Mouse (Mus musculus): Measurements from ENCODE around the gene Ckmt2. TPM values are rescaled to one million over a fixed set of nuclear protein-coding genes. Genes with fewer than 3 reads are reported as not detected.

The Ckmt2 gene
- polyA plus RNA-seq, 1 experiment: not detected

DNA sequence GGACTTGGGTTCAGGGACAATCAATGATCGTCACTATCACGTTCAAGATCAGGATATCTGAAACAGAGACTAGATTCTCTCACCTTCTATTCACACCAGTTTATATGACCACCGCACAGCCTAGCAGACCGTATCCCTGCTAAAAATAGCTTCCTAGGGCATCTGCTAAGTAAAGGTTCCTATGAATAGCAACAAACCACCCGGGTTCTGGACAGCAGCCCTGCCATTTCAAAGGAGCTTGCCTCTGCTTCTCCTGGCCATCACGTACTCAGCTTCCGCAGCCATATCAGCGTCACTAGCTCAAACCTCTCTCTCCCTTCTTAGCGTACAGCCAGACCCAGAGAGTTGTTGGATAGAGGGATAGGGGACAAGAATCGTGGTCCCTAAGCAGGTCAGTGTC is 665 bp upstream of the Ckmt2 start:
- Histone ChIP-seq H3K36me3 (replicated peaks; ENCODE audit: low read length) (no peaks in the 10 kb centered on the region), H3K4me3 (replicated peaks) (no peak overlapping the region), H3K4me1 (no peaks in the 10 kb centered on the region), H3K9me3 (peaks cover 9% of the 10 kb centered on the region; the same call in 1 of the 2 replicates), H3K27me3 (replicated peaks) (peaks cover 5% of the 10 kb centered on the region)
- no peak for TF ChIP-seq GATA1 (IDR thresholded peaks at IDR 0.05; ENCODE audit: borderline replicate concordance, low read length)
- no peak for TF ChIP-seq FLI1 (IDR thresholded peaks at IDR 0.05; ENCODE audit: low read length)

DNA sequence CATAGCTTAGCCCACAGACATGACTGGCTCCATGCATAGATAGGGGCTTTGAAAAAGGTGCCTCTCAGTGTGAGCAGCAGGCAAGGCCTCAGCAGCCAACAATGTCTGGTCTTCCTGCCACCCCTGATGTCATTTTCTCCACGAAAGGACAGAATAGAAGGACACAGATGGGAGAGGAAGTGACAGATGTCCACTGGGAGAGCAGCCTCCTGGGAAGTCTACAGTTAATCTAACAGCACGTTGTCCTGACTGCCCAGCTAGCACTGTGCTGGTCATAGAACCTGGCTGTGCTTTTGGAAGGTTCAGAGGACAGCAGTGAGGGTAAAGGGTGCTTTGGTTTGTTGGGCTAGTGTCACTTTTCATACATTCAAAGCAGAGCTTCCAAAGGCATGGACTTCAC is 1.1 kb downstream of the Ckmt2 start:
- TF ChIP-seq FLI1 (IDR thresholded peaks at IDR 0.05; ENCODE audit: low read length) (no peak), GATA1 (IDR thresholded peaks at IDR 0.05; ENCODE audit: borderline replicate concordance, low read length) (no peak)
- no peaks in the 10 kb centered on the region for H3K4me1 ChIP-seq
- peaks cover 9% of the 10 kb centered on the region; the same call in 1 of the 2 replicates for H3K9me3 ChIP-seq
- H3K4me3 ChIP-seq (replicated peaks): no peak overlapping the region
- H3K36me3 ChIP-seq (replicated peaks; ENCODE audit: low read length): no peaks in the 10 kb centered on the region
- H3K27me3 ChIP-seq (replicated peaks): peaks cover 6% of the 10 kb centered on the region

DNA sequence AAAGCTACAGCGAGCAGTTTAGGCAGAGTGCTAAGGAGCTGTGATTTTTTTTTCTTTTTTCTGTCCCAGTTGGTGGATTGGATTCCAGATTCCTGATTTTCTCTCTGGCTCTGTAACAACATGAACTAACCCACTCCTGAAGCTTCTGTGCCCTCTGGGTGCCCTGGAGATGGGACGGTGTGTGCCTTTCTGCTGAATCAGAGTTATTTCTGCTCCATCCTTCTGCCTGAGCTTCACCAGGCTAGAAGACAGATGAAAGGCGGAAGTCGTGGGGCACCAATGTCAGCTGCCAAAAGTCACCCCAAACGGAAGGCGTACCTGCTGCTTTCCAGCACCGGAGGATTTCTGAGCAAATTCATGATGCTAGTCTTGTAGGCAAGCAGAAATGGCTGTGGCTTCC is 2.1 kb downstream of the Ckmt2 start:
- Histone ChIP-seq H3K4me1 (no peaks in the 10 kb centered on the region), H3K36me3 (replicated peaks; ENCODE audit: low read length) (no peaks in the 10 kb centered on the region), H3K4me3 (replicated peaks) (no peak overlapping the region), H3K9me3 (peaks cover 4% of the 10 kb centered on the region; the same call in 1 of the 2 replicates), H3K27me3 (replicated peaks) (peaks cover 6% of the 10 kb centered on the region)
- TF ChIP-seq GATA1 (IDR thresholded peaks at IDR 0.05; ENCODE audit: borderline replicate concordance, low read length) (no peak), FLI1 (IDR thresholded peaks at IDR 0.05; ENCODE audit: low read length) (no peak)

DNA sequence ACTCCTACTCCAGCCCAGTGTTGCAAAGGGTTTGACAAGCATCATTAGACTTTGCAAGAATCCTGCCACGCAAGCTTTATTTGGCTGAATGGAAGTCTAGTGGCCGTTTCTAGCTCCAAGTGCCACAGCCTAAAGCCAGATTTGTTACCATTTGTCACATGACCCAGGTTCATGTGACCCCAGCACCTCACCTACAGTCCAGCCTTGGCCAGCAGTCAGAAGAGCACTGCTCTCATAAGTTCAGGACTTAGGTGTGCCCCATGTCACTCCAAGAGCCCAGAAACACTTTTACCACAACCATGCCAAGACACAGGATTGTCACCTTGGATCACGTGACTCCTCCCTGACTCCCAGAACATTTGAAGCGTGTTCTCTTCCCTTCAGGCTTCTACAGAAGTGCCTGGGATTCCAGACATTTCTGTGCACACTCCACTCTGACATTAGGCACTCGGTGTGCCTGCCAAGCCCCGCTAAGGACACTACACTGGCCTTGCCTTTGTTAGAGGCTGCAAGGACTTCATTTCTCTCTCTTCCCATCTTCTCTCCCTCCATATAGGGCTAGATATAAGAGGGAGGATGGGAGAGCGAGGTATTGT is 2.9 kb downstream of the Ckmt2 start:
- no peak overlapping the region for H3K4me3 ChIP-seq (replicated peaks)
- no peak for TF ChIP-seq GATA1 (IDR thresholded peaks at IDR 0.05; ENCODE audit: borderline replicate concordance, low read length)
- TF ChIP-seq FLI1 (IDR thresholded peaks at IDR 0.05; ENCODE audit: low read length): no peak
- no peaks in the 10 kb centered on the region for H3K4me1 ChIP-seq
- H3K27me3 ChIP-seq (replicated peaks): peaks cover 6% of the 10 kb centered on the region
- peaks cover 4% of the 10 kb centered on the region; the same call in 1 of the 2 replicates for H3K9me3 ChIP-seq
- no peaks in the 10 kb centered on the region for H3K36me3 ChIP-seq (replicated peaks; ENCODE audit: low read length)

DNA sequence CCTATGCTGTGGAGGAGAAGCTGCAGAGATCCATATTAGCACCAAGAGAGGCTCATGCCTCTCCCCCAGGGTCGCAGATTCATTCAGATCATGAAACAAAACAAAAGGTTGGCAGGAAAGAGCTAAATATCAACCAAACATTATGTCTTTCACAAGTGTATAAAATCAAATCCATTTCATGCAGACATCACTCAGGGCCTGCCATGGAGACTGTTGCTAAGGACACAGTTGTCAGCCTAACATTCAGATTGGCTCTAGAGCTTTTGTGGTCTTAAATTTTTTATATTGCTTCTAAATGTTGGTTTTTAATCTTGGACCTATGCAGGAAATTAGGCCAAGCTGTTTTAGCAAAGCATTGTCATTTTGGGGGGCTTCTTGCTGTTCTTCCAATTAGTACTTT is 8.1 kb downstream of the Ckmt2 start:
- Histone ChIP-seq H3K4me1 (no peaks in the 10 kb centered on the region), H3K36me3 (replicated peaks; ENCODE audit: low read length) (no peaks in the 10 kb centered on the region), H3K27me3 (replicated peaks) (peaks cover 3% of the 10 kb centered on the region), H3K4me3 (replicated peaks) (no peak overlapping the region), H3K9me3 (no peaks in the 10 kb centered on the region)
- TF ChIP-seq GATA1 (IDR thresholded peaks at IDR 0.05; ENCODE audit: borderline replicate concordance, low read length) (no peak), FLI1 (IDR thresholded peaks at IDR 0.05; ENCODE audit: low read length) (no peak)

DNA sequence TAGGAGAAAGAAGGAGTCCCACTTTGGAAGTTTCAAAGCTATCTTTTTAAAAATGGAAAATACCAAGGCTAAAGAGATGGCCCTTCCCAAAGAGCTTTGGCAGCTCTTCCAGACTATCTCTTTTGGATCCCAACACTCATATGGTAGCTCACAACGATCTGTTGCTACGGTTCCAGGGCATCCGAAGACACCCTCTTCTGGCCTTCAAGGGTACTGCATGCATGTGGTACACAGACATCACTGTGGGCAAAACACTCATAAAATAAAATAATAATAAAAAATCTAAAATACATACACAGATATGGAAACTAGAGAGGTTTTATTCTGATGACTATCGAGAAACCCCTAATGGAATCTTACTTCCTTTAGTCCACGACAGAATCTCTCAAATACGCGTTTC is 17.9 kb downstream of the Ckmt2 start:
- H3K27me3 ChIP-seq (replicated peaks): peaks cover 3% of the 10 kb centered on the region
- TF ChIP-seq FLI1 (IDR thresholded peaks at IDR 0.05; ENCODE audit: low read length) (no peak), GATA1 (IDR thresholded peaks at IDR 0.05; ENCODE audit: borderline replicate concordance, low read length) (no peak)

DNA sequence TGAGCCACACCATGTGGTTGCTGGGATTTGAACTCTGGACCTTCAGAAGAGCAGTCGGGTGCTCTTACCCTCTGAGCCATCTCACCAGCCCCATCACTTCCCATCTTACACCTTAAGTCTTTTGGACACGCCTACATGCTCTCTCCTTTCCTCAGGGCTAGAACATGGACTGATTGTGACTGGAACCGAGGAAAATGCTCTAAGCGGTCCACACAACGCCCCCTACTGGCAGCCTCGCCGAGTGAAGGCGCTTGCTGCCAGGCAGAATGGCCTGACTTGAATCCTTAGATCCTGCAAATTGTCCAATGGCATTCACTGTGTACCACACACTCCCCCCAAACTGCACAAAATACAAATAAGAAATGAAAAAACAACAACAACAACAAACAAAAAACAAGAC is 19.3 kb downstream of the Ckmt2 start:
- peaks cover 3% of the 10 kb centered on the region for H3K27me3 ChIP-seq (replicated peaks)
- no peak overlapping the region for H3K4me3 ChIP-seq (replicated peaks)
- TF ChIP-seq GATA1 (IDR thresholded peaks at IDR 0.05; ENCODE audit: borderline replicate concordance, low read length): no peak
- no peak for TF ChIP-seq FLI1 (IDR thresholded peaks at IDR 0.05; ENCODE audit: low read length)
- H3K36me3 ChIP-seq (replicated peaks; ENCODE audit: low read length): no peaks in the 10 kb centered on the region
- H3K9me3 ChIP-seq: peaks cover under 1% of the 10 kb centered on the region; the same call in 1 of the 2 replicates
- no peaks in the 10 kb centered on the region for H3K4me1 ChIP-seq

More for the DNA sequence above, 17.9 kb downstream of the Ckmt2 start:
- Histone ChIP-seq H3K36me3 (replicated peaks; ENCODE audit: low read length) (no peaks in the 10 kb centered on the region), H3K4me1 (no peaks in the 10 kb centered on the region), H3K4me3 (replicated peaks) (no peak overlapping the region), H3K9me3 (no peaks in the 10 kb centered on the region; the same call in 1 of the 2 replicates)

DNA sequence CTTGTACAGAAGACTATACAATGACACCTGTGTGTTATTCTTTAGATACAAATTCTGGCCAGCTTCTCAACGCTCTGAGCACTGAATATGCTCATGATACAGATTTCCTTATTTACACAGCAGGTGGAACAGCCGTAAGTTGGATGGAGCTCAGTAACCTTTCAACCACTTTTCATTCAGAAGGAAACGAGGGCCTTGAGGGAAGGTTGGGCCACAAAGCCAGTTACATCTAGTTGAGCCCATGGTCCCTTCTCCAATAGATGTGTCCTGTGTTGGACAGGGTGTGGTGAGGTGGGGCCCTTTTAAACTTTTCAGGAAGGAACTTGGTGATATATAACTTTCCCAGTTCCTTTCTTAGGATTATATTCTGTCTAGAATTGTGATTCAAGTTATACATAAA is 22.3 kb downstream of the Ckmt2 start:
- H3K4me3 ChIP-seq (replicated peaks): no peak overlapping the region
- H3K4me1 ChIP-seq: no peaks in the 10 kb centered on the region
- peaks cover 11% of the 10 kb centered on the region; the same call in 1 of the 2 replicates for H3K9me3 ChIP-seq
- no peaks in the 10 kb centered on the region for H3K27me3 ChIP-seq (replicated peaks)
- H3K36me3 ChIP-seq (replicated peaks; ENCODE audit: low read length): no peaks in the 10 kb centered on the region
- TF ChIP-seq GATA1 (IDR thresholded peaks at IDR 0.05; ENCODE audit: borderline replicate concordance, low read length): no peak
- no peak for TF ChIP-seq FLI1 (IDR thresholded peaks at IDR 0.05; ENCODE audit: low read length)

DNA sequence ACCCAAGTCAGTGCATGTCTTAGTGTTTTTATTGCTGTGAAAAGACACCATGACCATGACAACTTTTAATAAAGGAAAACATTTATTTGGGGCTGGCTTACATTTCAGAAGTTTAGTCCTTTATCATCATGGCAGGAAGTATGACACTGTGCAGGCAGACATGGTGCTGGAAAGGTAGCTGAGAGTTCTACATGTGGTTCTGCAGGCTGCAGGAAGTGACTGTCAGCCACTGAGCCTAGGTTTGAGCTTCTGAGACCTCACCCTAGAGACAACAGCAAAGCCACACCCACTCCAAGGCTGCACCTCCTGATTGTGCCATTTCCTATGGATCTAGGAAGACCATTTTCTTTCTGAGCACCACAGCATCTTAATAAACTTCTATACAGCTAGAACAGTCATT is 48.8 kb downstream of the Ckmt2 start:
- no peak for TF ChIP-seq GATA1 (IDR thresholded peaks at IDR 0.05; ENCODE audit: borderline replicate concordance, low read length)
- no peak for TF ChIP-seq FLI1 (IDR thresholded peaks at IDR 0.05; ENCODE audit: low read length)
- Histone ChIP-seq H3K27me3 (replicated peaks) (peaks cover 4% of the 10 kb centered on the region), H3K4me1 (peaks cover 3% of the 10 kb centered on the region; the same call in 1 of the 2 replicates), H3K4me3 (replicated peaks) (no peak overlapping the region), H3K9me3 (peaks cover 4% of the 10 kb centered on the region; the same call in 1 of the 2 replicates), H3K36me3 (replicated peaks; ENCODE audit: low read length) (no peaks in the 10 kb centered on the region)

DNA sequence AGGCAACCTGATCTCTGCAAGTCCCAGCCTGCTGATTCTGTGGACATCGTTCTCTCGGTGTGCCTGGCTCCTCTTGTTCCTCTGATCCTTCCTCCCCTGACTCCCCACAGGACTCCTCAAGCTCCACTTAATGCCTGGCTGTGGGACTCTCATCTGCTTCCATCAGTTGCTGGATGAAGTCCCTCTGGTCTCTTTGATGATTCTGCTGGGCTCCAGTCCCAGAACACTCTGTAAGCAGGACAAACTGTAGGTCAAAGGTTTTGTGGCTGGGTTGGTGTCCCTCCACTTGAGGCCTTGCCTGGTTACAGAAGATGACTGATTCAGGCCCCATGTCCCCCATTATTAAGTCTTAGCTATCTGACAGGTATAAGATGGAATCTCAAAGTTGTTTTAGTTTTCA is 50.6 kb downstream of the Ckmt2 start:
- H3K36me3 ChIP-seq (replicated peaks; ENCODE audit: low read length): no peaks in the 10 kb centered on the region

More for the DNA sequence above, 50.6 kb downstream of the Ckmt2 start:
- TF ChIP-seq FLI1 (IDR thresholded peaks at IDR 0.05; ENCODE audit: low read length): no peak
- no peak for TF ChIP-seq GATA1 (IDR thresholded peaks at IDR 0.05; ENCODE audit: borderline replicate concordance, low read length)
- H3K9me3 ChIP-seq: peaks cover 4% of the 10 kb centered on the region; the same call in 1 of the 2 replicates
- no peak overlapping the region for H3K4me3 ChIP-seq (replicated peaks)
- peaks cover 3% of the 10 kb centered on the region; the same call in 1 of the 2 replicates for H3K4me1 ChIP-seq
- peaks cover 4% of the 10 kb centered on the region for H3K27me3 ChIP-seq (replicated peaks)
